Mouse (Mus musculus): ENCODE results near the gene Ppp1cc. TPM values are rescaled to one million over a fixed set of nuclear protein-coding genes. Genes with fewer than 3 reads are reported as not detected.

Ppp1cc gene
- polyA plus RNA-seq, 1 experiment from 2014 or later = 238 TPM

DNA sequence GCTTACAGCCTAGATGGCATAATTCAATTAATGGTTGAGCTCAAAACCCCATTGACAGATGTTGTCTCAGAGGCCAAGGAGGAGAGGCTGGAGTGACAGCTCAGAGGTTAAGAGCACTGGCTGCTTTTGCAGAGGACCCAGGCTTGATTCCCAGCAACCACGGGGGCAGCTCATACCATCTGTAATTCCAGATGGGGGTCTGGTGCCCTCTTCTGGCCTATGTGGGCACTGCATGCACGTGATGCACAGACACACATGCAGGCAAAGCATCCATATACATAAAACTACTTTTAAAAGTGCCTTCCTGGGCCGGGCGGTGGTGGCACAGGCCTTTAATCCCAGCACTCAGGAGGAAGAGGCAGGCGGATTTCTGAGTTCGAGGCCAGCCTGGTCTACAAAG, 41.8 kb upstream of the Ppp1cc start:
- H3K9ac ChIP-seq (replicated peaks; ENCODE audit: low read length) = no peak overlapping the region
- H3K9me3 ChIP-seq (ENCODE audit: control insufficient read depth, low read length) = no peaks in the 10 kb centered on the region
- H3K27me3 ChIP-seq (ENCODE audit: control insufficient read depth, insufficient read depth, low read length) = no peaks in the 10 kb centered on the region
- H3K4me1 ChIP-seq (ENCODE audit: control insufficient read depth, insufficient read depth, low read length) = no peaks in the 10 kb centered on the region
- no peak overlapping the region for H3K27ac ChIP-seq (replicated peaks; ENCODE audit: low read depth, low read length)
- no peak for ATAC-seq (ENCODE audit: low FRiP score, low TSS enrichment)
- no peak overlapping the region for H3K4me2 ChIP-seq (ENCODE audit: low read length)
- WGBS = 84% methylated on average over 6 of the region's 6 CpGs
- no peak for DNase-seq
- no peaks in the 10 kb centered on the region for H3K36me3 ChIP-seq (ENCODE audit: control insufficient read depth, insufficient read depth, low read length)
- no peak overlapping the region for H3K4me3 ChIP-seq (replicated peaks; ENCODE audit: low read depth, low read length)

DNA sequence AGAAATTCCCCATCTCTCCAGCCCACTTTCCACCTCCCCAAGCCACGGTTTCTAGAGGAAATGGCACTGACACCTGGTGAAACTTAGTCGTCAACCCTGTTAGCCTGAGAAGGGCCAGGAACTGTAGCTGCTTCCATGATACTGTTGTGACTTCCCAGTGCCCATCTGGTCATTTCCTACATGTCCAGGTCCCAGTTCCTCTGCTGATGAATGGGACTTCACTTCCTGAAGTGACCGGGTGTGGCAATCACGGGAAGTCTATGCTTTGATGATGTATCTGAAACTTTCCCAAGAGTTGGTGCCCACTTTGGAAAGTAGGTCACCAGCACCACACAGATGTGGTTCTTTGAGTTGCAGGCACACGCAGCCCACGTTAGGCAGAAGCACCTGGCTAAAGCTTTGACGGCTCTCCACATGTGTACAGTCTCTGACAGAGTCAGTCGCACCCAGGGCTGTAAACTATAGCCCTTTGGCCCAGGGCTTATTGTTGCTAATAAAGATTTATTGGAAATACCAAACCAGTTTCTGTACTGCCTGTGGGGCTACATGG, 32.8 kb upstream of the Ppp1cc start:
- H3K27me3 ChIP-seq (ENCODE audit: control insufficient read depth, insufficient read depth, low read length) = no peaks in the 10 kb centered on the region
- H3K4me3 ChIP-seq (replicated peaks; ENCODE audit: low read depth, low read length) = no peak overlapping the region
- WGBS = 87% methylated on average over 8 of the region's 8 CpGs
- no peak for ATAC-seq (ENCODE audit: low FRiP score, low TSS enrichment)
- DNase-seq = no peak
- no peak overlapping the region for H3K27ac ChIP-seq (replicated peaks; ENCODE audit: low read depth, low read length)
- H3K36me3 ChIP-seq (ENCODE audit: control insufficient read depth, insufficient read depth, low read length) = no peaks in the 10 kb centered on the region
- no peaks in the 10 kb centered on the region for H3K9me3 ChIP-seq (ENCODE audit: control insufficient read depth, low read length)
- no peaks in the 10 kb centered on the region for H3K4me1 ChIP-seq (ENCODE audit: control insufficient read depth, insufficient read depth, low read length)
- no peak overlapping the region for H3K4me2 ChIP-seq (ENCODE audit: low read length)
- no peak overlapping the region for H3K9ac ChIP-seq (replicated peaks; ENCODE audit: low read length)

DNA sequence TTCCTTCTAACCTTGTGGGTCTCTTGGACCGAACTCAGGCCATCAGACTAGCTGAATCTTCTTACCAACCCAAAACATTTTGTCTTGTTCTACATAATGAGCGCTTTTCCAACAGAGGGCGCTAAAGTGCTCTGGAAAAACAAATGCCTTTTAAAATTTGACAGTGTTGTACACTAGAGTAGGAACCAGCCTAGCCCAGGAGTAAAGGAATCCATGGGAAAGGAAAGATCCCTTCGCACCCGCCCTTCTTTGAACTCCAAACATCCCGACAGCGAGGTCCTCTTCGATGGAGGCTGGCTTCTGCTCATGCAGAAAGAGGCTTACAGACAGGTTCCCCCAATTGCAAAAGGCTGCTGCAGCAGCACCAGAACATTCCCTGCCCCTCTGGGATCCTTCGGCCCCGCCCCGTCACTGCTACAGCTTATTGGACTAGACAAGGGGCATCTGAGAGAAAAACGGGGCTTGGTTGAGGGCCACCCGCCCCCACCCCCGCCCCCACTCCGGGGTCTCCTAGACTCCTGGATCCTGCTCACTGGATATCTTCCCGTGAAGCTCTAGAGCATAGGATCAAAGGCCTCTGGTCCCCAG, 28.9 kb upstream of the Ppp1cc start:
- H3K9me3 ChIP-seq (ENCODE audit: control insufficient read depth, low read length) = no peaks in the 10 kb centered on the region
- DNase-seq = peak; percentile 94
- peaks cover 7% of the 10 kb centered on the region; the same call in 1 of the 2 replicates for H3K4me1 ChIP-seq (ENCODE audit: control insufficient read depth, insufficient read depth, low read length)
- no peak overlapping the region for H3K9ac ChIP-seq (replicated peaks; ENCODE audit: low read length)
- ATAC-seq (ENCODE audit: low FRiP score, low TSS enrichment) = no peak
- H3K27ac ChIP-seq (replicated peaks; ENCODE audit: low read depth, low read length) = no peak overlapping the region
- no peak overlapping the region for H3K4me2 ChIP-seq (ENCODE audit: low read length)
- H3K36me3 ChIP-seq (ENCODE audit: control insufficient read depth, insufficient read depth, low read length) = no peaks in the 10 kb centered on the region
- H3K27me3 ChIP-seq (ENCODE audit: control insufficient read depth, insufficient read depth, low read length) = no peaks in the 10 kb centered on the region
- WGBS = 36% methylated on average over 16 of the region's 16 CpGs
- no peak overlapping the region for H3K4me3 ChIP-seq (replicated peaks; ENCODE audit: low read depth, low read length)

DNA sequence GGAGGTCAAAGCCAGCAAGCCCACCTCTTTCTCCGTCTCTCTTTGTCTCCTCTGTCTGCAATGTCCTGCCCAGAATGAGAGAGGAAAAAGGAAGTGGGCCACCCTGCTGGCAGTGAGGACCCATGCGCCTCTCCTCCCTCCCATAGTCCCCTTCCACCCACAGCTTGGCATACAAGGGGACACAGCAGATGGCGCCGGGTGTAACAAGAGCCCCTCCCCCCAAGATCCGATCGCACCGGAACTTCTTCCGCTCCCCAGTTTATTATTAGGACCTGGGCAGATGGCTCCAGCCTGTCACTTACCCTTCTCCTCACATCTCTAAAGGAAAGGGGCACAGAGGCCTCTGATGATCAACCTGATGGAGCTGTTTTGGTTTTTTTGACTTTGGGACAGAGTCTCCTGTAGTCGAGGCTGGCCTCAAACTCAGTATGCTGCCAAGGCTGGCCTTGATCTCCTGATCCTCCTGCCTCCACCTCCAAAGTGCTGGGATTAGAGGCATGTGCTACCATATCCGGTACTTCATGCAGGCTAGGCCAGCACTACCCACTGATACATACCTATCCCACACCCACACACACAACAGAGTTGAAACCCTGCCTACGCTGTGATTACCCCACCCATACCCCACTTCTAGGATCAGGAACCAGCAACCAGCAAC, 27.6 kb upstream of the Ppp1cc start:
- peaks cover 7% of the 10 kb centered on the region; the same call in 1 of the 2 replicates for H3K4me1 ChIP-seq (ENCODE audit: control insufficient read depth, insufficient read depth, low read length)
- ATAC-seq (ENCODE audit: low FRiP score, low TSS enrichment) (no peak), DNase-seq (no peak)
- H3K4me3 ChIP-seq (replicated peaks; ENCODE audit: low read depth, low read length) = no peak overlapping the region
- WGBS = 85% methylated on average over 11 of the region's 11 CpGs
- H3K9me3 ChIP-seq (ENCODE audit: control insufficient read depth, low read length) = no peaks in the 10 kb centered on the region
- no peak overlapping the region for H3K4me2 ChIP-seq (ENCODE audit: low read length)
- H3K27me3 ChIP-seq (ENCODE audit: control insufficient read depth, insufficient read depth, low read length) = no peaks in the 10 kb centered on the region
- H3K9ac ChIP-seq (replicated peaks; ENCODE audit: low read length) = no peak overlapping the region
- no peak overlapping the region for H3K27ac ChIP-seq (replicated peaks; ENCODE audit: low read depth, low read length)
- no peaks in the 10 kb centered on the region for H3K36me3 ChIP-seq (ENCODE audit: control insufficient read depth, insufficient read depth, low read length)

DNA sequence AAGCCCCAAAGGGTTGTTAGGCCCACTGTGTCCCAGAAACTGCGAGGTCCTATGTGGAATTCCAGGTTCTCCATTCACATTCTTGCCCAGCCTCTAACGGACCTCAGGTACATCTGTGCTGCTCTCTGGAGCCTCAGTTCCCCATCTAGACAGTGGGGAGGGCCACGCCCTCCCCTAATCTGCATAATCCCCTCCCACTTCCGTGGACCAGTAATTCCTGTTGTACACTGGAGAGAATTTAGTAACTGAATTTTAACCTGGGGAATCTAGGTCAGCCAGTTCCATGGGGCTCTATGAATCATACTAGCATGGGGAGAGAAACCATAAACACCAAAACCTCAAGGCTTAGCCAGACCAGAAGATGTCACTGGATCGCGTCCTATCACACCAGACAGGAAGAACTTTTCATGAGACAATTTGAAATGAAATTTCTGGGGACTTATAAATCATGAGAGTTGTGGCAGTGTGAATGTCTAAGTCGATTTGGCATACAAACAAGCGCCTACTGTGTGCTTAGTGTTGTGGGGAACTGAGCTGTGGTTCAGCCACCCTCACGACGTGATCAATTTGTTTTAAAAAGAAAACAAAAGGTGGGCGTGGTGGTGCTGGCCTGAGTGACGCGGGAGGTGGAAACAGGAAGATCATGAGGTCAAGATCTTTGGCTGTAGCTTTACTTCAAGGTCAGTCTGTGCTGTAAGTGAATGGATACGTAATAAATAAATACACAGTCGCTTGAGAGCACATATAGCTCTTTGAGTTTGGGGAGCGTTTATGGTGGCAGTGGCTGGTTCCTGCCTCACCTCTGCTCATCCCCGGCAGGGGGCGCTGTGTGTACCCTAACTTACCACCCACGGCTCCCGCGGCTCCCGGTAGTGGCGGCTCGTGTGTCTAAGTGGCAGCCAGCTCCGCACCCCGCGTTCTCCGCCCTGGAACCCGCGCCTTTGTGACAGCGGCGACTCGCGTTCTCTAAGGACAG, 26.7 kb upstream of the Ppp1cc start:
- H3K36me3 ChIP-seq (ENCODE audit: control insufficient read depth, insufficient read depth, low read length) = no peaks in the 10 kb centered on the region
- ATAC-seq (ENCODE audit: low FRiP score, low TSS enrichment) = no peak
- DNase-seq = peak; percentile 91
- no peak overlapping the region; the same call in 1 of the 2 replicates for H3K9ac ChIP-seq (replicated peaks; ENCODE audit: low read length)
- peak overlapping the region; percentile 31 for H3K4me3 ChIP-seq (replicated peaks; ENCODE audit: low read depth, low read length)
- H3K27ac ChIP-seq (replicated peaks; ENCODE audit: low read depth, low read length) = no peak overlapping the region
- H3K9me3 ChIP-seq (ENCODE audit: control insufficient read depth, low read length) = no peaks in the 10 kb centered on the region
- no peaks in the 10 kb centered on the region for H3K27me3 ChIP-seq (ENCODE audit: control insufficient read depth, insufficient read depth, low read length)
- peak overlapping the region; percentile 59 for H3K4me2 ChIP-seq (ENCODE audit: low read length)
- peaks cover 7% of the 10 kb centered on the region; the same call in 1 of the 2 replicates for H3K4me1 ChIP-seq (ENCODE audit: control insufficient read depth, insufficient read depth, low read length)
- WGBS = 11% methylated on average over 34 of the region's 34 CpGs

DNA sequence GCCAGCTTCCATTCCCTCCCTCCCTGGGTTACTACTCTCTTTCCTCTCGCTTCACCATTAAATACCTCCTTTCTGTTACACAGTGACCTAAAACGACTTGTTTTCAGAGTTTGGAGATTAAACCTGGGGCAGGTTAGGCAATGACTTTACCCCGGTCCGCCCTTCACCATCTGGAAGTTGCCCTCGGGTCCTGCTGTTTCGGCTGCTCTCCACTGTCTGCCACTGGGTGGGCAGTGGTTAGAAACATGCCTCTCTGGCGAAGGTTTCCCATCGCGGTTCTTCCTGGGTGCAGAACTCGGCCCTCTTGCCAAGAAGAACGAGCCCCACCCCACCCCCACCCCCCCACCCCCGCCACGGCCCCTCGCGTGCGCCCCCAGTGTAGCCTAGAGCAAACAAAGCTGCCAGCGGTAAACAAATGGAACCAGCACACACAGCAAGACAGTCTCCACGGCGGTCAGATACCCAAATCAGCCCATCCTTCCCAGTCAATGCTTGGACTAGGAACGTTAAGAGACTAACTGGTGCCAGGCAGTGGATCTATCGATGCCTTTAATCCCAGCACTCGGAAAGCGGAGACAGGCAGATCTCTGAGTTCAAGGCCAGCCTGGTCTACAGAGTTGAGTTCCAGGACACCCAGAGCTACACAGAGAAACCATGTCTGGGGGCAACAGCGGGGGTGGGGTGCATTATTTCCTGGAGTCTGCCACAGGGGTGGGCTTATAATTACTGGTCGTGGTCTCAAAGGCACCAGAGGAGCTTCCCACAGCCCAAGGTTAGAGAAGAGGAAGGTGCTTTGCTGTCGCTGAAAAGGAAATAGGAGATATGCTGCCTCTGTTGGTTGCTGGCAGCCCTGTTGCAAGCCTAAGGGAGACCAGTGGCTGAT, 25.7 kb upstream of the Ppp1cc start:
- ATAC-seq (ENCODE audit: low FRiP score, low TSS enrichment) = no peak
- Histone ChIP-seq H3K4me3 (replicated peaks; ENCODE audit: low read depth, low read length) (peak overlapping the region; percentile 31), H3K27ac (replicated peaks; ENCODE audit: low read depth, low read length) (no peak overlapping the region), H3K9ac (replicated peaks; ENCODE audit: low read length) (no peak overlapping the region; the same call in 1 of the 2 replicates), H3K9me3 (ENCODE audit: control insufficient read depth, low read length) (no peaks in the 10 kb centered on the region), H3K4me1 (ENCODE audit: control insufficient read depth, insufficient read depth, low read length) (peaks cover 7% of the 10 kb centered on the region; the same call in 1 of the 2 replicates), H3K27me3 (ENCODE audit: control insufficient read depth, insufficient read depth, low read length) (no peaks in the 10 kb centered on the region), H3K36me3 (ENCODE audit: control insufficient read depth, insufficient read depth, low read length) (no peaks in the 10 kb centered on the region), H3K4me2 (ENCODE audit: low read length) (peak overlapping the region; percentile 59)
- no peak for DNase-seq
- 26% methylated on average over 26 of the region's 26 CpGs for WGBS

DNA sequence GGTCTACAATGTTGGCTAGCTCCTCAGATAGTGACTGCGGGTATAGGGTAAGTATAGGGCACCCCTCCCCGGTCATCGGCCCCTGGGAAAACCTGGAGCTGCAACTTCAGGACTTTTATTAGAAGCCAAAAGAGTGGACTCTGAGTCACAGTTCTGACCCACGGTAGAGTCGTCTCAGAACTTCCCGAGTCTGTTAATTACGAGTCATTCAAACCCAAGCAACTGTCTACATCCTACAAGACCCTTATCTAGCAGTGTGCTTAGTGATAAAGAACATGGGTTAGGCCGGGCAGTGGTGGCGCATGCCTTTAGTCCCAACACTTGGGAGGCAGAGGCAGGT, 25.1 kb upstream of the Ppp1cc start:
- ATAC-seq (ENCODE audit: low FRiP score, low TSS enrichment) = no peak

More for the DNA sequence above, 25.1 kb upstream of the Ppp1cc start:
- no peak overlapping the region for H3K4me3 ChIP-seq (replicated peaks; ENCODE audit: low read depth, low read length)
- H3K27ac ChIP-seq (replicated peaks; ENCODE audit: low read depth, low read length) = no peak overlapping the region
- peaks cover 7% of the 10 kb centered on the region; the same call in 1 of the 2 replicates for H3K4me1 ChIP-seq (ENCODE audit: control insufficient read depth, insufficient read depth, low read length)
- no peak overlapping the region for H3K9ac ChIP-seq (replicated peaks; ENCODE audit: low read length)
- DNase-seq = no peak
- H3K36me3 ChIP-seq (ENCODE audit: control insufficient read depth, insufficient read depth, low read length) = no peaks in the 10 kb centered on the region
- no peaks in the 10 kb centered on the region for H3K9me3 ChIP-seq (ENCODE audit: control insufficient read depth, low read length)
- H3K4me2 ChIP-seq (ENCODE audit: low read length) = no peak overlapping the region
- no peaks in the 10 kb centered on the region for H3K27me3 ChIP-seq (ENCODE audit: control insufficient read depth, insufficient read depth, low read length)
- WGBS = 93% methylated on average over 9 of the region's 9 CpGs
